Mouse (Mus musculus) ovary, postnatal 14 days (tissue): Measurements from ENCODE around the gene Zc3h6.
A peak's percentile ranks its signal among the peaks of the same experiment; 100 is the strongest.
"Not testable (repeated sequence)": the region's sequence is repeated elsewhere in the genome, so short reads cannot be mapped to it uniquely, and the experiment has no call there.

Experiments used
- DNase-seq: peaks from one replicate; pipeline ENCODE4 v3.0.0; 2022; ENCODE audit warnings: low spot score

Zc3h6 gene

DNA sequence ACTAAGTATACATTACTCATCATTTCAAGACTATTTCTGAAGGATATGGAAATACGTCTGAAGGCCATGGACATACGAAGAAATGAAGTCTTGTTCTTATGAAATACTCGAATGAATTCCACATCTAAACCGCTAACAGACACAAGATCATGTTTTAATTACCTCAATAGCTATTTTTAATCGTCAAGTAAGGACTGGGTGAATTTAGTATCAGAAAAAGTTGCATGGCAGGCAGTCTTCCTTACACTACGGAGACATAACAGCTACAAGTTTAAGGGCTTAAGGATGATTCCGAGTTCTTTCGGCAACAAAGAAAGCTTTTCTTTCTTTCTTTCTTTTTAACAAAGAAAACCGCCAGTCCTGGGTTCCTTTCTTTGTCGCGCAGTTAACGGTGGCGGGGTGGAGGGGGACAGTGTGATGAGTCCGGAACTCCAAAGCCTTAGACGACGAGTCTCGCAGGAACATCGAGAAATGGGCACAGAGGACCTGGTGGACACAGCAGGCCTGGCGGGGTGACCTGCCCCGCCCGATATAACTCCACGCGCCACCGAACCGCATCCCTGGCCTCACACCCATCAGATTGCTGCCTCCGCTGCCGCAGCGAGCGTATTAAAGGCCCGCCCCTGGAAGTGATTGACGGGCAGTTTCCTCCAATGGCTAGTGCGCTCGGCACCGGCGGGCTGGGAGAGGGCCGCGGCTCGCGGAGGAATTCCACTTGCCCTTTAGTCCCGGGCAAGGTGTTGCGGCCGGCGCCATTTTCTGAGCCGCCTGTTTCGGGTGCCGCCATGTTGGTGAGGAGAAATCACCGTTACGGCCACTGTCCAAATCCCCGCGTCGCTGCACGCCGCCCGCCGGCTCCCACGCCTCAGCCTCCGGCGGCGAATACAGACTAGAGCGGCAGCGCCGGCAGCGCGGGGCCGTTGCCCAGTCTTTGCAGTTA, at the start of gene Zc3h6:
Zc3h6 (plus strand) TSS at position 762 of the 940 bp plus-strand sequence.
- peak; percentile 99 for DNase-seq

DNA sequence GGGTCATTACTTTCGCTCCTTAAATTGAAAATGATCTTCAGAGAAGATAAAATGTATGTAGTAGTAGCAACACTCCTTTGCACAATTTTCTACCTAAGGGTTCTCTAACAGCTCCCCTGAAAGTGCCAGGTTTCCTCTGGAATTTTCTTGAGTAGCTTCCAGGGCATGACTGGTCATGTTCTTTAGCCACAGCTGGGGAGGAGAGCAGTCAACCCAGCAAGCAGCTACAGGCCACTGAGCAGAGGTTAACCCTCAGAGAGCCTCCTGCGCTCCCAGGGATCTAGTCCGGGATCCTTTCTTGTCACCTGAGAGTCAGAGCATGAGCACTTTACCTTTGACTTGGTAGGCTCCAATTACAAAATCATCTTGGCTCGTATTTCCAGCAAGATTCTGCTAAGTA, 42.4 kb upstream of the Zc3h6 start:
- no peak for DNase-seq

DNA sequence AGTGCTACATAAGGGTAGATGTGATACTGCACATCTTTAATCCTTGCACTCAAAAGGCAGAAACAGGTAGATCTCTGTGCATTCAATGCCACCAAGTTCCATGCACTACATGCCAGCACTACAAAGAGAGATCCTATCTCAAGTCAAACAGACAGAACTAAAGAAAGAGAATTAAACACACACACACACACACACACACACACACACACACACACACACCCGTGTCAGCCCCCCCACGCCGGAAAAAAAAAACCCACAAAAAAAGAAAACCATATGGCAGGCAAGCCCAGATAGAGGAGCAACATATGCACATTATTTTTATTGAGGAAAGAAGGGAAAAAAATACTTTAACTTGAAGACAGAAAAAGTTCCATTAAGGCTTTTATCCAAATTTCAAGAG, 38.8 kb upstream of the Zc3h6 start:
- no peak for DNase-seq

DNA sequence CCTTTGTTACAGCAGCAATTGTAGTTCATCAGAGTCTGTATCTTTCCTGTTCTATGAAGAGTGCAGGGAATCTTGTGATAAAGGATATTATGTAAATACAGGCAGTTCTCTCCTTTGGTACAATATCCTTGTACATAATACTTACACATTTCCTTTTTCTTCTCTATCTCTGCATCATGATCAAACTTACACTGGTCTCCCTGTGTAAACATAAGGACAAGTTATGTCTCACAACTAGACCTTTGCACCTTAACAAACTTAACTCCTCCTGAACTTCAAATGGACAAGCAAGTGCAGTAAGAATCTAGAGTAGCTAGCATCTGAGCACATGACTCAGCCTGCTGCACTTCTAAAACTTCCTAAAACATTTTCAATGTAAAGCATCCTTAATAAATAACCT, 36.5 kb upstream of the Zc3h6 start:
- DNase-seq = no peak

DNA sequence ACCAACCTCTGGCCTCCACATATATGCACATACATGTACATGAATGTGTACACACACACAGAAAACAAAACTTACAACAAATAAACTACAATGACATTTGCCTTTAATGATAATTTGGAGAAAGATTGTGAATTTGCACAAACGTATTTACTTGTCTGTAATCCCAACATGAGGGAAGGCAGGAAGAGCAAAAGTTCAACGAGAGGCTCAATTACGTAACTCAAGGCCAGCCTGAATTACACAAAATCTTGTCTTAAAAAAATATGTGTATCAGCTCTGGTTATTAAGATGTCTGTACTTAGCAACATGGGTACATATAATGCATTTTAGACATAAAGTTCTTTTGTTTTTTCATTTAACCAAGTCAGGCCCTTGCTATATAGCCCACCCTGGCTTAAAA, 30.9 kb upstream of the Zc3h6 start:
- DNase-seq = no peak

DNA sequence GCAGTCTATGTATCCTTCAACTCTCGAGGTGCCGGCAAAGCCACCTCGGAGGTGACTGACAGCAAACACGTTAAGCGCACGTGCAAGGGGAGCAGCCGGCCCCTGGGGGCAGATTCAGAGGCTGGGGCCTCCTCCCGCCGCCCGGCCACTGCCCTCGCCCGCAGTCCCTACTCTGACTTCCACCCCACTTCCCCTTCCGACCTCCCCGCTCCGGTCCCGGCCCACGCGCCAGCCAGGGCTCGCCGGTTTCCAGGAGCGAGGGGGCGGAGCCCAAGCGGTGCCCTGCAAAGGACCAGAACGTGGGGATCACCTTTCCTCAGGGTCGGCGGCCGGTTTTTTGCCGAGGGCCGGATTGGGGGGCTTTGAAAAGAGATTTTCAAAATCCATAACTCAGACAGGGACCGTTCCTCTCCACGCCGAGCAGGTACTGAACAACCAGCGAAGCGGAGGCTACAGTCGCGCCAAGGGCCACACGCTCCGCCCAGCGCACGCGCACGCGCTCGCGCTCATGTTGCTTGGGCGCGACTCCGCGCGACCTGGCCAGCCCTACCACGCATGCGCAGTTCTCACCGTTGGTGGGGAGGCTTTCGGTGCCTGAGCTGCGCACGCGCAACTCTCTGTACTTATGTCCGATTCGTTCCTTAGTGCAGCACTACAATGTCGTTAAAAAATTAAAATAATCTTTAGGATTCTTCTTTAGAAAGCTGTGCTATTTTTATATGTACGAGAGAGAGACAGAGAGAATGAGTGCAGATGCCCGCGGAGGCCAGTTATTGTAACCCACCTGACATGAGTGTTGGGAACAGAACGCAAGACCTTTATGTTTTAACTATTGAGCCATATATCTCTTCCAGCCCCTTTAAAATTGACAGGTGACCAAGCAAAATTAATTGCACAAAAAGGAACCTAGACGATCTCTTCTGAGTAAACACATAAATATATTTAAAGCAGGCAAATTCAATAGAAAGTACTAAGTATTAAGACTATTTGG, 23.4 kb upstream of the Zc3h6 start, which contains the start of gene Zc3h8:
Zc3h8 (minus strand) TSS at position 540 of the 991 bp plus-strand sequence.
- peak; percentile 94 for DNase-seq

DNA sequence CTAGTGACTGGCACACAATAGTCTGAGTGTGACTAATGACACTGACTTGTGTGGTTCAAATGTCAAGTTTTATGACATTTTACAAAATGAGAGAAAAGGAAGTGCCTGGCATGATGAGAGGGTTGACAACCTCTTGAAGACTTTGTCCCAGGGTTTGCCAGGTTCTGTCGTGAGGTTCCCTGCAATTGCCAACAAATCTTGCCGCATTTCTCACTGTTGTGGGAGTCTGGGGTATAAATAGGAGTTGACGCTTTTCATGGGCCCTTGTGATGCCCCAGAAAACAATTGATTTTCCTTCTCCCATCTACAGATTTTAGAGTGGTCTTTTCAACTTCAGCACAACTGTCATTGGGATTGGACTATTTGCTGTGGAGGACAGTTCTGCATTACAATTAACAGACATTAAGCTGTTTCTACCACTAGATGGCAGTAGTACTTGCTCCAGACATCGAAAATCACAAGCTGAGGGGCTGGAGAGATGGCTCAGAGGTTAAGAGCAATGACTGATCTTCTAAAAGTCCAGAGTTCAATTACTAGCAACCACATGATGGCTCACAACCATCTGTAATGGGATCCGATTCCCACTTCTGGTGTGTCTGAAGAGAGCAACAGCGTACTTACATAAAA, 19.1 kb upstream of the Zc3h6 start:
- DNase-seq = no peak

DNA sequence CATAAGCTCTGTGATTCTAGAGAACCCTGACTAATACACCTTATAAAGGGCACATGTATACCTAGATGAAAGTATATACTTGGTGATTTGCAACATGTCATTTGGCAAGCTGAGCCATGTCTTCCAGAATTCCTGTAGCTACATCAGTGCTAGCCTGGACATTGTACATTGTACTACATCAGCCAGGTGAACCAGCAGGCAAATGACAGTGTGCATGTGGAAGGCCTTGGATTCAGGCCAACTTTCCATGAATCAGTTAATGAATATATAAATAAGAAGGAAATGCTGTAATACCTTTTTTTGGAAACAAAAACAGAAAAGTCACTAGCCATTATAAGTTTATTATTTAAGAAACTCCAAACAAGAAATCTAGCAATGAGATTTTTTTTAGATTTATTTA, 13.0 kb upstream of the Zc3h6 start:
- DNase-seq = no peak

DNA sequence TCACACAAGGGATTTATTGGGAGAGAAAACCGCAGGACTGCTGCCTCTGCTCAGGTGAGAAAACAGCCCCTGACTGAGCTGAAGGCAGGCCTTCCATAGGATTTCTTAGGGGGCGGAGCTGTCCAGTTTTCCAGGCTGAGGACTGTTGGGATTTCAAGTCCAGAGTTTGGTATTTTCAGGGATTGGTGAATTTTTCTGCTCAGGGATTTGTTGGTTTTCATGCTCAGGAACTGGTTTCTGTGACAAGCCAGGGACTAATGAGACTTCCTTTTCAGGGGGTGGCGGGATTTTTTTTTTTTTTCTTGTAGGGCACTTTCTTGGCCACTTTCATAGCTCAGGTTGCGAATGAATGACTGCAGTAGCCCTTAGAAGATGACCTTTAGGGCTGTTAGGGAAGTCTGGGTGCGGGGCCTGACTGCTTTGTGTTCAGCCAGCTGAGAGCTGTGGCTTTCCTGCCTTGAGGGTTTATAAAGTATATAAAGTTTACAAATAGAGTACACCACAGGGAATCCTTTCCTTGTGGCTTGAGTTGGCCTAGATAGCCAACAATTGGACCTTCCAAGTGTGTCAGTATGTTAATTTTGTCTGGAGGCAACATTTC, 1.6 kb upstream of the Zc3h6 start:
- no peak for DNase-seq

DNA sequence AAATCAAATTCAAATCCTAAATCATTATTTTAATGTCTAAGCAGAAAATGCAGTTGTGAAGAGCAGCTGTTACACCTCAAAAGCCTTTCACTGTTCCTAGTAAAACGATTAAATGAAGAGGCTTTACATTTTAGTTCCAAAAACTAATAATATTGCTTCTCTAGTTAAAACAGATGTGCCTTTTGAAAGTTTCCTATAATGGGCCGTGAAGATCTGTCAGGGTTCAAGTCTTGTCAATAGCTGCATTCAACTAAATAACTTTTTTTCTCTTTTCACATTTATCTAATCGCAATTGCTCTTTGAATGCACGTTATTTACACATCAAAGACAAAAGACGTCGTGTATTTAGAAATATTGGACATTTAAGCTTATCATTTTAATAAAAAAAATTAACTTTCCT, 966 bp upstream of the Zc3h6 start:
- DNase-seq = no peak

DNA sequence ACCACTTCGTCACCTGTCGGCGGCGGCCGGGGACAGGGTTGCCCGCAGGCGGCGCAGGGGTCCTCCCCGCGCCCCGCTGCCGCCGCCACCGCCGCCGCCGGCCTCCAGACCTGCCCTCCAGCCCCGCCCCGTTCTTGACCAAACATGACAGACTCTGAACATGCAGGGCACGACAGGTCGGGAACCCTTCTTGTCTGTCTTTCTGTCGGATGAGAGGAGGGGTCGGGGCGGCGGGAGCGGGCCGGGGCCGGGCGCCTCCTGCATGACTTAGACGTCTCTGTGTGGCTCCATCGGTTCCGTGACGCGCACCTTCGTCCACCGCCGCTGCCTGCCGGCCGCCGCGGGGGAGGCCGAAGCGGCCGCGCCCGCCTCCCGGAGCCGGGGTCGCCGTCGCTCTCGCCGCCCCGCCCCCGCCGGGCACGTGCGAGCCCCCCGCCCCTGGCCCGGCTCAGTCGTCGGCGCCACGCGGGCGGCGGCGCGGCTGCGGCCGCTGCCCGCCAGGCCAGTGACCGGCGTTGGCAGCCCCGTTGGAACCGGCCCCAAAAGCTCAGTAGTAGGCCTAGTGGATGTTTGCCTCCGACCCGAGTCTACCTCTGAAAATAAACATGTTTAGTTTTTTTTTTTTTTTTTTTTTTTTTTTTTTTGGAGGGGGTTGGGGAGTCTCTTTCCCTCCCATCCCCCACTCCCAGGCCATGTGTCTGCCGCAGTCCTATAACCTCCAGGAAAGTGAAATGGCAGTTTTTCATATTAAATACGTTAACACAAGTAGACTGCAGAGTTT, 649 bp downstream of the Zc3h6 start, which contains the start of gene Gm10762:
Gm10762 (minus strand) TSS at position 65 of the 781 bp plus-strand sequence.
- DNase-seq = peak; percentile 58

DNA sequence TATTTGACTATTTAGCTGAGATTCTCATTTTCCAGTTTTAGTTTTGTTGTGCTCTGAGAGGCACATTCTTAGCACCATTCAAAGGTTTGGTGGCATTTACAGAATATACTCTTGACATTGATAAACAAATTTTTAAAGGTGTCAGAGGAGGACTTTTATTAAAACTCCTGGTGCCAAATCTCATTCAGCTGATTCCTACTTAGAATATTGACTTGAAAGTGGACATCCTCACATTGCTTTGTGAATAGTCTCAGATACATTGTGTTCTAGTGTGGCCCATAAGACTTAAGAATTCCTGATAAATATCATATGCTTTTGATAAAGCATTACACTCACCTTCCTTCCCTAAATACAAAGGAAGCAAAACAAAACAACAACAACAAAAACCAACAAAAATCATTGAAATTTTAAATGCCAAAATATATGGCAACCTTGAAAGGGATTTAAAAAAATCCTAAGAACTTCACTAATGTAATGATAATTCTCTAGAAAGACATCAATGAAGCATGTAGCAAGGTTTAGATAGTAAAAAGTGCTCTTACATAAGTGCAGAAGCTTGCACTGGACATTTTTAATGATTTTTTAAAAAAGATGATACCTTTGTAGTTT, 1.4 kb downstream of the Zc3h6 start:
- no peak for DNase-seq

DNA sequence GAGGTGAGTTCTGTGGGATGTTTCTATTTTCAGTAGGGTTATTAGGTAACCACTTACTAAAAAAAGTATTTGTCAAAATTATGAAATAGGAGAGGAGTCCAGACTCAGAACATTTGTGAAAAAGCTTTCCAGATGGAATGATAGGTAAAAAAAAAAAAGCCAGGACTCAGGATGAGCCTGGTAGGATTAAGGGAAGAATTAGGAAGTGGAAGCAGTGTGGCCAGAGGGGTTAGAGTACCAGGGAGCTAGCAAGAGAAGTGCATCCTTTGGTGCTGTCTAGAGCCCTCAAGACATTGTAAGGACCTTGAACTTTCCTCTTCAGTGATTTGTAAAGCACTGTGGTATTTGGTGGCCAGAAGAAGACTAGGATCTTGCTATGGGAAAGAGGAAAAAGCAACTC, 5.1 kb downstream of the Zc3h6 start:
- no peak for DNase-seq

DNA sequence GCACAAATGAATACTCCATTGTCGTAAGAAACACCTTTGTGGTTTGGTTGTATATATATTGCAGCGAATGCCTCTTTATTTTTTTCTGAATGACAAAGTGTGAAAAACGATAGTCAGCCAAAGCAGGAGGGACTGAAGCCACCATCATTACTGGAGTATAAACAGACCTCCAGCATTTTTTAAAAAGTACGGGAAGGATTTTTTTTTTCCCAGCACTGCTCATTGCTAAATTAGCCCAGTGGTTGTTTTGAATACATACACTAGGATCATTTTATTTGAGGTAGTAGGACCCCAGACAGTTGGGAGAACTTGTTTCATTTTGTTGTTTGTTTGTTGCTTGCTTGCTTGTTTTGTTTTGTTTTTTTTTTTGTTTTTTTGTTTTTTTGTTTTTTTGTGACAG, 8.4 kb downstream of the Zc3h6 start:
- no peak for DNase-seq

DNA sequence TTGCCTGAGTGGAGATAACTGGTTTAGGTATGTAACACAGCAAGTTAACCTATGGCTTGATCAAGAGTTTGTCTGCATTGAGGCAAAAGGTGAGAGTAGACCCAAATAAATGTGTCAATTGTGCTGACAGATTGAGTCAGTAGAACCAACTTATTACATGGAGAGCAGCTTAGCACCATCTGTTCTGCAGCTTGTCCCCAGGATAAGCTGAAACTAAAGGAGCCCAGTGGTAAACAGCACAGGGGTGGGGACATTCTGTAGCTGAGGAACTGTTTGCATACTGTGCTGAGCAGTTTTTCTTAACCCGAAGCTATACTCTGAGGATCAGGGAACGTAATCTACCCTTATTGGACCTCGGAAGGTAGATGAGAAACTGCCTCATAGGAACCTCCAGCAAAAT, 17.5 kb downstream of the Zc3h6 start:
- no peak for DNase-seq

DNA sequence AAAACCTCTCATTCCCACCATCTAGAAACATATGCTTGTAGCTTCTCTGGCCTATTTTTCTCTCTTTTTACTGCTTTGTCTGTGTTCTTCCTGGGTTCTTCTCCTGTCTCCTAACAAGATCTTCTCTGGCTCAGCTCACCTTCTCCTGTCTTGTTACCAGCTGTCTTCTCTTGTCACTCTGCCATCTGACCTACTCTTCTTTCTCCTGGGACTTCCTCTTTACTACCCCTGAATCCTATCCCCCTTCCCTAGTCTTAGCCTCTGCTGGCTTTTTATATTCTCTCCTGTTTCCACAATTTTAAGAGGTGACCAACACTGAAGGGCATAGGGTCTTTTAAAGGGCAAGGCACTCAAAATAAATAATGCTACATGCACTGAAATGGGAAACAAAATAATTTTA, 37.7 kb downstream of the Zc3h6 start:
- DNase-seq = no peak

DNA sequence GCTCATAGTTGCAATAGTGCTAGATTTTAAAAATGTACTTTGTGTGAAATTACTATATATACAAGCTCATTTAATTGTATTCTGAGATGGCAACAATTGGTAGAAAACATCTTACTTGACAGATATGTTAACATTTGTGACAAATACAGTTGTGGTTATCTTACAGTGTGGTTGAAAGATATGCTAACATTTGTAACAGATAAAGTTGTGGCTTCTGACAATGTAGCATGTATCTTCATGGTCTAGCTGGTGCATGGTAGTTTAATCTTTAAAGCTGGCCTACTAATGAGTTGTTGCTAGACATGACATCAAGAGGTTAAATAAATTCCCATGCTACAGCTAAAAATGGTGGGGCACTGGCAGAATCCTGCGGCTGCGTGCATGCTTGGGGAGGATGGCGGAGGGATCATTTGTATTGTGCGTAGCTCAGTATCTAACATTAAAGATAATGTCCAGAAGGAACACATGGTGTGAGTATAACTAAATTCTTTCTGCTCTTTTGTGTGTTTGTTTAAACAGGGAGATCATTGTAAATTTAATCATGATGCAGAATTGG, 39.1 kb downstream of the Zc3h6 start:
- no peak for DNase-seq

DNA sequence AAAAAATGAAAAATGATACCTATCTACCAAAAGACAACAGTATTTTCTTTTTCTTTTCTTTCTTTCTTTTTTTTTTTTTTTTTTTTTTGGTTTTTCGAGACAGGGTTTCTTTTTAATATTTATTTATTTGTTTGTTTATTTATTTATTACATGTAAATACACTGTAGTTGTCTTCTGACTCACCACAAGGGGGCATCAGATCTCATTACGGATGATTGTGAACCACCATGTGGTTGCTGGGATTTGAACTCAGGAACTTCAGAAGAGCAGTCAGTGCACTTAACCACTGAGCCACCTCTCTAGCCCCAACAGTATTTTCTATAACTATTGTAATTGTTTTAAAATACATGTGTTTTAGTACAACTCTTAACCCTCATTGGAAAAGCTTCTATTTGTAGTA, 41.7 kb downstream of the Zc3h6 start:
- DNase-seq = not testable (repeated sequence)

DNA sequence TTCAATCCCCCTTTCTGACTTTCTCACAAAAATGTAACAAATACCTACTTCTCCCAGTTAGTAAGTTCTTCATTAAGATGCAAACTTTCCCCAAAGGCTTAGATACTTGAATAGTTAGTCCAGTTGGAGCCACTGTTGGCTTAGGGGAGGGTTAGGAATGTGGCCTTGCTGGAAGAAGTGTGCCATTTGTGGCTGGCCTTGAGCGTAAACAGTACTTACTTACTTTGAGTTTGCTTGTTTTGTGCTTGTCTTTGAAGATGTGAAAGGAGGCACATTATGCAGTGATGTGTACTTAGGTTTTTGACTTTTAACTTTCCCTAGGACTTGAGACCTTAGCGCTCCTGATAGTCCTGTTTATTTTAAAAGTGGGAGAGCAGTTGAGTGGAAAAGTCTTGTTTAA, 52.9 kb downstream of the Zc3h6 start:
- DNase-seq = no peak

DNA sequence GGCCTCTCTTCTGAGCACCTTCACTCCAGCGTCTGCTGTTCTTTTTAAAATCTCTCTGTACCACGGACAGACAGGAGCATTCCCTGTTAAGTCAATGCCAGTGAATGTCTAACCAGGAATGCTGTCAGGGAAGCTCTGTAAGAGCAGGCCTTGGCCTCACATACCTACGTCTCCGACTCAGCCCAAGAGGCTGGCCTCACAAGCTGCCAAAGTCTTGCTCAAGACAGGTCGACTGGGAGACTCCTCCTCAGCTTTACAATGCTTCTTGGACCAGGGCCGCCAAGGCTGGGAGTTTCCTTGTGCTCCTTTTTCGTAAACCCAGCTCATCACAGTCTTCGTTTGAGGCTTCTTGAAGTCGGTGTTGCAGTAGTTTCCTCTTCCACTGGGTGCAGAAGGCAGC, 57.6 kb downstream of the Zc3h6 start:
- DNase-seq = no peak
